In the genomic region with DNA sequence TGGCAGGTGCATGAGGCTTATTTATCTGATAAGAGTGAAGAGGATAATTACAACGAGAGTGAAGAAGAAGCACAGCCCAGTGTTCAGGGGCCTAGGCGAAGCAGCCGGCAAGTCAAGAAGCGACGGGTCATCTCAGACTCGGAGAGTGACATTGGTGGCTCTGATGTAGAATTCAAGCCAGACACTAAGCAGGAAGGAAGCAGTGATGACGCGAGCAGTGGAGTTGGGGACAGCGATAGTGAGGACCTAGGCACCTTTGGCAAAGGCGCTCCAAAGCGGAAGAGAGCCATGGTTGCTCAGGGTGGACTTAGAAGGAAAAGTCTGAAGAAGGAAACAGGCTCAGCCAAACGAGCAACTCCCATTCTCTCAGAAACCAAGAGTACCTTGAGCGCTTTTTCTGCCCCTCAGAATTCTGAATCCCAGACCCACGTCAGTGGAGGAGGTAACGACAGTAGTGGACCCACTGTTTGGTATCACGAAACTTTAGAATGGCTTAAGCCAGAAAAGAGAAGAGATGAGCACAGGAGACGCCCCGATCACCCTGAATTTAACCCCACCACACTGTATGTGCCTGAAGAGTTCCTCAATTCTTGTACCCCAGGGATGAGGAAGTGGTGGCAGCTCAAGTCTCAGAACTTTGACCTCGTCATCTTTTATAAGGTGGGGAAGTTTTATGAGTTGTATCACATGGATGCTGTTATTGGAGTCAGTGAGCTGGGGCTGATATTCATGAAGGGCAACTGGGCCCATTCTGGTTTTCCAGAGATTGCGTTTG, we compare ENCODE assay signal across 29 mouse cellular contexts. TPM values are rescaled to one million over a fixed set of nuclear protein-coding genes. Genes with fewer than 3 reads are reported as not detected.
DNase-seq lines count a peak whose midpoint lies in the region; ATAC-seq and TF ChIP-seq lines count a peak whose summit lies in the region.
"Had no signal": no experiment of that assay in that cellular context is flagged by ENCODE, and none has a peak within 500 bp of the region (broad histone marks: within the 10 kb centered on the region; RNA-seq: fewer than 3 reads in every experiment).

No protein-coding gene starts in this region.

- no peak overlapping the region for H3K4me2 ChIP-seq in intestine, embryonic 14.5 days (ENCODE audit: low read length)
- H3K4me2 ChIP-seq: forebrain, embryonic 13.5 days; heart, embryonic 12.5 days; liver, embryonic 13.5 days; lung, embryonic 15.5 days; neural tube, embryonic 12.5 days; stomach, embryonic 15.5 days had no signal

- TF ChIP-seq POLR2A in MEL (IDR thresholded peaks at IDR 0.05; ENCODE audit: control insufficient read depth in 1 of 2, insufficient read depth in 1 of 2, low read depth in 1 of 2, low read length in 2 of 2, poor library complexity in 1 of 2): 0 out of 4 replicates have a peak, but pooled peaks of 1 of the 2 experiments have one; percentile 25
- TF ChIP-seq POLR2A in cerebellum, adult 2 months (IDR thresholded peaks at IDR 0.05; ENCODE audit: borderline replicate concordance, insufficient read depth, low read length): no peak

- peak in 1 of 2 experiments; percentile 29; a peak in 1 of 4 replicates for TF ChIP-seq EP300 in MEL (IDR thresholded peaks at IDR 0.05; ENCODE audit: low read depth in 1 of 2, low read length in 2 of 2)

- peaks cover 30% of the 10 kb centered on the region for H3K79me2 ChIP-seq in MEL (ENCODE audit: control insufficient read depth, insufficient read depth, low read length, poor library complexity)

- peaks cover 93% of the 10 kb centered on the region for H3K4me1 ChIP-seq in E14TG2a.4 (replicated peaks; ENCODE audit: low read depth, low read length)
- peaks cover 0 to 2% of the 10 kb centered on the region in 2 experiments; a peak in 3 of 4 replicates for H3K4me1 ChIP-seq in MEL (ENCODE audit: control insufficient read depth in 1 of 2, insufficient read depth in 2 of 2, low read length in 2 of 2)
- H3K4me1 ChIP-seq in intestine, embryonic 14.5 days (replicated peaks; ENCODE audit: control insufficient read depth, insufficient read depth, low read length): no peaks in the 10 kb centered on the region
- H3K4me1 ChIP-seq in cerebellum, adult 2 months (ENCODE audit: control insufficient read depth, insufficient read depth, low read length): no peaks in the 10 kb centered on the region; the same call in 1 of the 2 replicates
- H3K4me1 ChIP-seq: forebrain, embryonic 13.5 days; limb, embryonic 10.5 days; neural tube, embryonic 12.5 days; stomach, embryonic 15.5 days had no signal

- H3K27me3 ChIP-seq in E14TG2a.4 (ENCODE audit: insufficient read depth, low read length) (no peaks in the 10 kb centered on the region), MEL (ENCODE audit: control insufficient read depth in 1 of 2, insufficient read depth in 2 of 2, low read length in 2 of 2) (no peaks in the 10 kb centered on the region)
- no peaks in the 10 kb centered on the region for H3K27me3 ChIP-seq in intestine, embryonic 14.5 days (replicated peaks; ENCODE audit: control insufficient read depth, insufficient read depth, low read length)
- H3K27me3 ChIP-seq in cerebellum, adult 2 months (ENCODE audit: control insufficient read depth, insufficient read depth, low read length): no peaks in the 10 kb centered on the region
- H3K27me3 ChIP-seq: forebrain, embryonic 13.5 days; heart, embryonic 12.5 days; liver, embryonic 13.5 days; lung, embryonic 15.5 days; neural tube, embryonic 12.5 days; Patski; stomach, embryonic 15.5 days had no signal

- peak; percentile 70 for DNase-seq in MEL (ENCODE audit: low read depth, low spot score)
- DNase-seq in intestine, embryonic 14.5 days (ENCODE audit: low spot score): peak; percentile 49
- DNase-seq in thymus, postnatal 0 days (ENCODE audit: low spot score): no peak
- no peak for DNase-seq in cerebellum, adult 2 months
- no peak for DNase-seq in ovary, postnatal 36 days (ENCODE audit: low spot score)
- DNase-seq: adrenal gland, adult 2 months; B cell, adult 2 months; cerebellum, adult 18-20 months; cerebellum, postnatal 36 days; gastrocnemius, adult 2 months; heart, postnatal 10 days; kidney, adult 8-10 months; kidney, postnatal 10 days; liver, embryonic 13.5 days; lung, postnatal 4 days; right cerebral cortex, postnatal 4 days; thymus, adult 18-20 months; thymus, postnatal 4 days had no signal

- peak overlapping the region; percentile 61; the same call in 1 of the 2 replicates for H3K4me3 ChIP-seq in E14TG2a.4 (replicated peaks; ENCODE audit: low read length)
- no peak overlapping the region for H3K4me3 ChIP-seq in MEL (ENCODE audit: control insufficient read depth in 1 of 2, insufficient read depth in 1 of 2, low read depth in 2 of 2, low read length in 2 of 2)
- H3K4me3 ChIP-seq in intestine, embryonic 14.5 days (ENCODE audit: low read depth, low read length): no peak overlapping the region
- no peak overlapping the region for H3K4me3 ChIP-seq in cerebellum, adult 2 months (replicated peaks; ENCODE audit: insufficient read depth, low read depth, low read length)
- H3K4me3 ChIP-seq: forebrain, embryonic 13.5 days; gastrocnemius, adult 2 months; heart, embryonic 12.5 days; limb, embryonic 10.5 days; liver, embryonic 13.5 days; lung, embryonic 15.5 days; midbrain, embryonic 10.5 days; neural tube, embryonic 12.5 days; stomach, embryonic 15.5 days had no signal

- 92% methylated on average over 20 of the region's 20 CpGs for WGBS in intestine, embryonic 14.5 days
- 92% methylated on average over 20 of the region's 20 CpGs for WGBS in cerebellum, adult 2 months

- no peak overlapping the region for H3K27ac ChIP-seq in MEL (ENCODE audit: control insufficient read depth, low read depth, low read length)
- no peak overlapping the region for H3K27ac ChIP-seq in intestine, embryonic 14.5 days (ENCODE audit: low read depth)
- no peak overlapping the region for H3K27ac ChIP-seq in cerebellum, adult 2 months (ENCODE audit: insufficient read depth, low read length)
- H3K27ac ChIP-seq: forebrain, embryonic 13.5 days; gastrocnemius, adult 2 months; hindbrain, postnatal 0 days; limb, embryonic 10.5 days; liver, embryonic 13.5 days; lung, embryonic 15.5 days; midbrain, embryonic 10.5 days; neural tube, embryonic 12.5 days; stomach, embryonic 15.5 days had no signal

- peaks cover 100% of the 10 kb centered on the region for H3K36me3 ChIP-seq in E14TG2a.4 (ENCODE audit: insufficient read depth, low read length)
- peaks cover 39 to 58% of the 10 kb centered on the region in 2 experiments for H3K36me3 ChIP-seq in MEL (ENCODE audit: control insufficient read depth in 1 of 2, insufficient read depth in 2 of 2, low read length in 2 of 2)
- peaks cover 78% of the 10 kb centered on the region for H3K36me3 ChIP-seq in intestine, embryonic 14.5 days (ENCODE audit: control insufficient read depth, insufficient read depth, low read length)

- TF ChIP-seq CTCF in E14TG2a.4 (conservative IDR thresholded peaks at IDR 0.05; ENCODE audit: low read length) (no peak), MEL (IDR thresholded peaks at IDR 0.05 in 2 of 3, conservative IDR thresholded peaks at IDR 0.05 in 1 of 3; ENCODE audit: control insufficient read depth in 1 of 3, insufficient read depth in 1 of 3, low read depth in 2 of 3, low read length in 3 of 3, poor library complexity in 1 of 3, severe bottlenecking in 1 of 3) (no peak)
- no peak for TF ChIP-seq CTCF in cerebellum, adult 2 months (IDR thresholded peaks at IDR 0.05; ENCODE audit: borderline replicate concordance, insufficient read depth, low read depth, low read length)

- no peak for TF ChIP-seq RAD21 in MEL (IDR thresholded peaks at IDR 0.05; ENCODE audit: low read depth, low read length)

- no peak overlapping the region for H3K9ac ChIP-seq in MEL (ENCODE audit: control insufficient read depth, low read depth, low read length, poor library complexity, severe bottlenecking)
- no peak overlapping the region for H3K9ac ChIP-seq in intestine, embryonic 14.5 days (ENCODE audit: low read length)
- H3K9ac ChIP-seq: forebrain, embryonic 13.5 days; heart, embryonic 12.5 days; liver, embryonic 13.5 days; lung, embryonic 15.5 days; neural tube, embryonic 12.5 days; stomach, embryonic 15.5 days had no signal

- H3K9me3 ChIP-seq in E14TG2a.4 (ENCODE audit: low read length) (no peaks in the 10 kb centered on the region), MEL (replicated peaks; ENCODE audit: insufficient read depth, low read length) (no peaks in the 10 kb centered on the region)
- no peaks in the 10 kb centered on the region for H3K9me3 ChIP-seq in intestine, embryonic 14.5 days (ENCODE audit: control insufficient read depth, low read length)
- H3K9me3 ChIP-seq: forebrain, embryonic 13.5 days; heart, embryonic 12.5 days; limb, embryonic 10.5 days; liver, embryonic 13.5 days; lung, embryonic 15.5 days; midbrain, embryonic 10.5 days; neural tube, embryonic 12.5 days; stomach, embryonic 15.5 days had no signal

- ATAC-seq in intestine, embryonic 14.5 days (replicated peaks; ENCODE audit: low FRiP score, low TSS enrichment, low read depth): no peak
- peak; percentile 81 for ATAC-seq in megakaryocyte progenitor cell, adult 5-6 weeks (replicated peaks; ENCODE audit: poor library complexity)
- ATAC-seq: forebrain, embryonic 13.5 days; Patski had no signal

TF ChIP-seq in MEL, 35 proteins besides CTCF, POLR2A, EP300 and RAD21:
- TF ChIP-seq ELF1 (IDR thresholded peaks at IDR 0.05; ENCODE audit: low read depth, low read length): 0 out of 2 replicates have a peak, but pooled peaks have one; percentile 24
- TF ChIP-seq MXI1 (IDR thresholded peaks at IDR 0.05; ENCODE audit: low read depth, low read length): 0 out of 2 replicates have a peak, but pooled peaks have one; percentile 23
- TF ChIP-seq MAZ (IDR thresholded peaks at IDR 0.05; ENCODE audit: low read depth, low read length): no peak

RNA-seq across cellular contexts. Expression of a gene that starts 9.8 kb away (rescaled TPM):
- 118 and 126 TPM in 2 replicates for total RNA-seq in MEL (2012; rRNA removed)
- 100 to 1,000 TPM; 144 to 167 TPM for polyA plus RNA-seq in MEL (2012; ENCODE audit: insufficient read depth in 1 of 2, insufficient read length in 2 of 2, low read depth in 1 of 2, low replicate concordance in 2 of 2, missing spikeins in 1 of 2)
- 58.7 and 62.2 TPM in 2 replicates for polyA plus RNA-seq in intestine, embryonic 14.5 days (2014; fragmentation: Nextera tagmentation; extraction: Ambion mirVana)
- 55.5 and 57.0 TPM in 2 replicates for total RNA-seq in megakaryocyte progenitor cell, adult 5-6 weeks (2015)
- total RNA-seq in megakaryocyte progenitor cell, adult 5-6 weeks (2017): 84.1 and 114 TPM in 2 replicates
- 72.2 and 73.6 TPM in 2 replicates for polyA plus RNA-seq in thymus, postnatal 0 days (2015; fragmentation: Nextera tagmentation; extraction: Ambion mirVana)
- polyA plus RNA-seq in cerebellum, adult 2 months (2012; rRNA removed): 11.5 and 11.9 TPM in 2 replicates

Comparison
In these comparisons a context has a peak if more than half of its experiments do, and no peak if none do; other contexts are left out.
1. DNase-seq: peak in MEL (single experiment) and intestine, embryonic 14.5 days (single experiment); none in thymus, postnatal 0 days (single experiment), cerebellum, adult 2 months (0 of 2) and ovary, postnatal 36 days (single experiment).